Mouse (Mus musculus) inflammation-experienced regulatory T-cells, adult 6 months (primary cell): ENCODE measurements around the gene Plxnb2. TPM values are rescaled to one million over a fixed set of nuclear protein-coding genes. Genes with fewer than 3 reads are reported as not detected.

Experiments
- ATAC-seq: one replicate; pipeline ENCODE4 v1.8.0; 2017
- polyA plus RNA-seq, 3 experiments: library from polyadenylated mRNA; unstranded; fragments of 100-300 nt; shearing (Covaris generic); gene quantifications; one replicate each; pipeline ENCODE4 v1.2.1; 2017

Gene Plxnb2
- polyA plus RNA-seq, result 1 to 10 TPM; 1.0 to 3.7 (median 1.7) TPM

DNA sequence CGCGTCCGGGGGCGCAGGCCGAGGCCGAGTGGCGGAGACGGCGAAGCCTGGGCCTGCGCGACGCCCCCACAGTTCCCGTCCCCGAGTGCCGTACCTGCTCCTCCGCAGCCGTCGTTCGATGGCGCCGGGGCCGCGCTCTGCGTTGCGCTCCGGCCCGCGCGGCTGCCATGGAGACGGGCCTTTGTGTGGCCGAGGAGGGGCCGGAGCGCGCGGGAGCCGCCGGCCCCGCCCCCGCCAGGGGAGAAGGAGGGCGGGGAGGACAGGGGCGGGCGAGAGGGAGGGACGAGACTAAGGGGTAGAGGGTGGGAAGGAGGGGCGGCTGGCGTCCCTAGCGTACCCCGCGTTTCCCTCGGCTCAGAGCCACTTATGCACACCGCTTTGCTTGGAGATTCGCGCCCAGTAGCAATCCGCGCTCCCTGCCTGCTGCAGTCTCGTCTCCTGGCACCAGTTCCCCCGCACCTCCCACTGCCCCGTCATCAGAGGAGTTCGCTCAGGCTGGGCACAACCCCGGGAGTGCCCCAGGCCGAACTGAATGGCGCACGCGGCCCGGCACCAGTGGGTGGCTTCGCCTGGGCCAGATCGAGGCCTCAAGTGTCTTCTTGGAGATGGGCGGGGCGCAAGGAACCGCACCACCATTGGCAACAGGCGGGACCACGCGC, at the start of gene Plxnb2:
Gene Plxnb2, minus strand, starts transcription at position 218 of the 659 bp plus-strand sequence.
- peak; percentile 25 for ATAC-seq

DNA sequence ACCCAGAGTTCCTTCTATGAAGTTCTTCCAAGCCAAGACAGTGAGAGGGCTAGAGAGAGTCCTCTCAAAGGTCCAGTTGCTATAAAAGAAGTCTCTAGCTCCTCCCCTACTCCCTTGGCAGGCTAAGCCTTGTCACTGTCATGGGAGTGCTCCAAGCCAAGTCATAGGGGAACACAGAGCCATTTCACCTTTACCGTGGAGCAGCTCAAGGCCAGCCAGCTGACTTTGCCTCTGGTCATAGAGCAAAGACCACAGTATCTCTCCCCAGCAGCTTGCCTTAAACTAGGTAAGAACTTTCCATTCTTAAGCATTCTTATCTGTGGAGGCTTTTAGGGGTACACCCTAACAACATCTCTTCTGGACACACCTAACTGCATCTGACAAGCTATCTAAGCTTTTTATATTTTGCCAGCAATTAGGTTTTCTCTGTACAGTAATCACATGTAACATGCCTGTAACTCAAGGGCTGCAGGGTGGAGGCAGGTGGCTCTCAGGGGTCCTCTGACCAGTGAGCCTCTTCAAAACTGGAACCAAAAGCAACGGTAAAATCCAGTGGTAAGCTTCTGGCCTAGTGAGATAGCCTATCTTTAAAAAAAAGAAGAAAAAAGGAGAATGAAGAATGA, 35.1 kb upstream of the Plxnb2 start:
- ATAC-seq, result no peak

DNA sequence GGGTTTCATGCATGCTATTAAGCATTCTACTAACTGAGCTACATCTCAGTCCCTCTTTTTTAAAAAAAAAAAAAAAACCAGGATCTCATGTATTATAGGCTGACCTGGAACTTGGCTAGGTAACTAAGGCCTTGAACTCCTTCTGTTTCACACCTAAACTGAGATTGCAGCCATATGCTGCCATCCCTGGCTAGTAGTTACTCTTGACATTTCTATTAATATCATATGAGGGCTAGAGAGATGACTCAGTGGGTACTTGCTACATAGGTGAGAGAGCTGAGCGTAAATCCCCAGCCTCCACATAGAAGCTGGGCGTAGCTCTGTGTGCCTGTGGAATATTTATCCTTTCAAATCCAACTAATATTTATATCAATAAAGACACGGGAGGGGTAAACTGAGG, 34.4 kb upstream of the Plxnb2 start:
- ATAC-seq, result no peak

DNA sequence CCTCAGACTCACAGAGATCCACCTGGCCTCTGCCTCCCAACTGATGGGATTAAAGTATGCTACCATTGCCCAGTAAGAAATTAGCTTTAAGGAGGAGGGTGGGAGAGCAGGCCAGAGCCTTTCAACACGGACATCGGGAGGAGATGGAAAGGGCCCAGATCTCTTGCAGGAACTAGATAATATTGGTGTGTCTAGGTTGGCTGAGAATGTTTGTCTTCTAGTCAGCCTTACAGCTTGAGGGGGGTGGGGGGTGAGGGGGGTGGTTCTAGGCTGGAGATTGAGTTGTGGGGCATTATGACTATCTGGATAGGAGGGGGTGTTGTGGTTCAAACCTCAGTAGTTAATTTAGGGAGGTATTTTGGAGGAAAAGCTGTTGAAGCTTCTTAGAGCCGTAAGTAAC, 32.9 kb upstream of the Plxnb2 start:
- no peak for ATAC-seq

DNA sequence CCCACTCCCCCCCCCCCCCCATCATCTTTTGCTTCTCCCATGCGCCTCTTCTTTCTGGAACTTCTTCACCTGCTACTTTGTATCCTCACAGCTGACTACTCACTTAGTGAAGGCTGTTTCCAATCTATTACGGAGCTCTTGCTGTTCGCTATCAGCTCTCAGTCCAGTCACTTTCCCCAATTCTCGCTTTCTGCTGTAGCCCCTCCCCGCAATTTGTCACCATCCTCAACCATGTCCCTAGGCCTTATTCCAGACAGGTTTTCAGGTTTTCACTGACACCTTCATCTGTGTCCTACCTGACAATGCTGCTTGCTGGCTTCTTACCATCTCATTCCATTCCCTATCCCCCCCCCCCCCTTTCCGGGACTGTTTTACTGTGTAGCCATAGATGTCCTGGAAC, 31.9 kb upstream of the Plxnb2 start:
- no peak for ATAC-seq

DNA sequence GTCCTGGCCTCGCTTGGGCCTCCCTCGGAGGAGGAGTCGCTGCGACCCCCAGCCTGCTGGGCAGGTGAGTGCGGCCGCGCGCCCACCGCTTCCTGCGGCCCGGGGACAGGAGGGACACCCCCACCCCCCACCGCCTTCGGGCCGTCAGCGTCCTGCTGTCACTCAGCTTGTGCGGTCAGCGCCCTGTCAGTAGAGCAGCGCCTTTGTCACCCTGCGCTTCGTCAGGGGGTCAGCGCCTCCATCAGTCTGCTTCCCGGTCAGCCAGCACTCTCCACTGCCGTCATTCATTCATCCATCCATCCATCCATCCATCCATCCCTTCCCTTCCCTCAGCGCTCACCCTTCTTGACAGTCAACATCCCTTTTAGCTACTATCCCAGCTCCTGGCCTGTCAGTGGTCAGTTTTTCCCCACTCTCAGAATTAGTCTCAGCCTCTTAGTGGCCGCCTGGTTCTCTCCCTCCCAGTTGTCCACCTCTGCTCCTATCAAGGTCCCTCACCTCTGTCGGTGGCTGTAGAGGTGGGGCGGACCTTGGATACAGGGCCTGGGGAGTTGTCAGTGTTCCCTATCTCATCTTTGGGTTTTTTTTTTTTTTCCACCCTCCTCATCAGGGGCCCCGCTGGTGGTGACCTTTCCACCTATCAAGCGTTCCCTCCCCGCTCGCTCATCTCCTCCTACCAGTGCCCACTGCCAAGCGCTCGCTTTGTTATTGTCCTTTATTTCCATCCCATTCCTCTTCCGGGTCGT, 31.3 kb upstream of the Plxnb2 start:
- peak; percentile 7 for ATAC-seq

DNA sequence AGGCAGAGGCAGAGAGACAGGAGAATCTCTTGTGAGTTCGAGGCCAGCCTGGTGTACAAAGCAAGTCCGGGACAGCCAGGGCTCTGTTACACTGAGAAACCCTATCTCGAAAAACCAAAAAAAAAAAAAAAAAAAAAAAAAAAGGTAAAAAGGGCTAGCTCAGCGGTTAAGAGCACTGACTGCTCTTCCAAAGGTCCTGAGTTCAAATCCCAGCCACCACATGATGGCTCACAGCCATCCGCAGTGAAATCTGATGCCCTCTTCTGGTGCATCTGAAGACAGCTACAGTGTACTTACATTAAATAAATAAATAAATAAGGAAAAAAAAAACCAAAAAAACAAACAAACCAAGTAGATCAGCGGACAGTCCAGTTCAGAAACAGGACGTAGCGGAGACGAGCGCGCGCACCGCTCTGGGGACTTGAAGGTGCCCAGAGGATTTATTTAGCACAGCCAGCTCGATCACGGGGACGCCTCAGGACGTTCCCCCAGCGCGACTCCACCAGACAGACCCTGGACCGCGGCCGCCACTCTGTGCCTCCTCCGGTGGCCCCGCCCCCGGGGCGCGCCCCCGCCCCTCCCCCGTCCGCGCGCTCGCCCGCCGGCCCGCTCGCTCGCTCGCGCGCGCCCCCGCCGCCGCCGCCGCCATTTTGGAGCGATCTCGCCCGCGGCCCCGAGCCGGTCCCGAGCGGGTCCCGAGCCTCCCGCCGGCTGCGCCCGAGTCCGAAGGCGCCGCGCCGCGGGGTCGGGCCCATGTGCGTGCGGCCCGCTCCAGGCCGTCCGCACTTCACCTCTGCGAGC, 30.5 kb upstream of the Plxnb2 start, which contains the start of gene Ppp6r2:
Gene Ppp6r2, plus strand, starts transcription at position 639 of the 801 bp plus-strand sequence.
- peak; percentile 35 for ATAC-seq

DNA sequence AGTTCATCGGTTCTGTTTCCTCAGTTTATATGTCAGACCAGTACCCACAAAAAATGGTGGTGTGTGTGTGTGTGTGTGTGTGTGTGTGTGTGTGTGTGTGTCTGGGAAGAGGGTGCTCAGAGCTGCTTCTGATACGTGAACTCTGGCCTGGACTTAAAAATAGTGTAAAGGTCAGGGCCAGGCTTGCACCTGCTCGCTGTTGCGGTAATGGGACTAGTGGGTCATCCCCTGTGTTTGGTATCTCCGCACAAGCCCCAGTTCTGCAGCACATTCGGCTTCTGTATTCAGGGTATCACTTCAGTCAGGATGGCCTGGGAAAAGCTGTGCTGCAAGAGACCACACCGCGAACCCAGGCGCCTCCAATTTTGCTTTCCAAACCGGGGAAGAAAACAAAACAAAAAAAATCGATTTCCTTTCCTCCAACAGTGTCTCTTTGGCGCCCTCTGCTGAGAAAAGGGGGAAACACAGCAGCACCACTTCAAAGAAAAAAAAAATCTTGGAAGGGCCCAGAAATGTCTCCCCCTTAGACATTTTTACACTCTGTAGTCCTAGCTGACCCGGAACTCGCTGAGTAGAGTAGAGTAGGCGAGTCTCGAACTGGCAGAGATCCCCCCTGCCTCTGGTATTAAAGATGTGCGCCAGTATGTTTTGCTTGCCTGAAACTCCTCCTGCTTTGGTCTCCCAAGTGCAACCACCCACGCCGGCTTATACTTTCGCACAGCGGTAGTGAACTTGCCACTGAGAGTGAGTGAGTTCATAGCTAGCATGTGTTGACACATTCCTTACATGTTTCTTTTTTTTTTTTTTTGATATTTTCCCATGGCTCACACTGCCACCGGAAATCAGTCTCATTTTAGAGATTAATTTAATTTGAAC, 29.5 kb upstream of the Plxnb2 start:
- ATAC-seq, result peak; percentile 58

DNA sequence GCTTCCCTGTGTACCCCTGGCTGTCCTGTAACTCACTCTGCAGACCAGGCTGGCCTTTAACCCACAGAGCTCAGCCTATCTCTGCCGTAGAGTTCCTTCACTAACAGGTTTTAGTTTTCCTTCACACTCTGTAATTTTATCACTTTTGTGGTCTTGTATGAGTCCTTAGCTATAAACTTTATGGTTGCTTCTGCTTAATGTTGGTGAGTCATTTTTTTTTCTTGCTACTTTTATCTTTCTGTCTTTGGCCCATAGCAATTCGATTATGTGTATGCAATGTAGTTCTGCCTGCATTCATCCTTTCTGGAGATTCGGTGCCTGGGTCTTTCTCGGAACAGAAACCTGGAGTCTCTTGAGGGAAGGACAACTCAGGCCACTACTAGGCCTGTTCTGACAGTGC, 26.9 kb upstream of the Plxnb2 start:
- ATAC-seq, result no peak

DNA sequence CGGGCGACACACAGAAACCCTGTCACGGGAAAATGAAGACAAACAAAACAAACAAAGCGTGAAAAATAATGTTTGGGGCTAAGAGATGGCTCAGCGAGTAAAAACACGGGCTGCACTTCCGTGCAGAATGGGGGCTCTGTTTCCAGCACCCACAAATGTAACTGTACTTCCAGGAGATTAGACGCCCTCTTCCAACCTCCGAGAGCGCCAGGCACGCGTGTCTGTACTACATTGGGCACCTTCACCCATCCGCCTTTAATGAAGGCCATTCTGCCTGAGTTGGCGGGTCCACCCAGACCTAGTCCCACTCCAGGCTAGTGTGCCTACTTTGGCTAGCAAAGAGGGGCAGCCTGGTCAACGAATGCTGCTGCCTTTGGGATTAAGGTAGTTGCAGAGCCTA, 16.5 kb upstream of the Plxnb2 start:
- no peak for ATAC-seq

DNA sequence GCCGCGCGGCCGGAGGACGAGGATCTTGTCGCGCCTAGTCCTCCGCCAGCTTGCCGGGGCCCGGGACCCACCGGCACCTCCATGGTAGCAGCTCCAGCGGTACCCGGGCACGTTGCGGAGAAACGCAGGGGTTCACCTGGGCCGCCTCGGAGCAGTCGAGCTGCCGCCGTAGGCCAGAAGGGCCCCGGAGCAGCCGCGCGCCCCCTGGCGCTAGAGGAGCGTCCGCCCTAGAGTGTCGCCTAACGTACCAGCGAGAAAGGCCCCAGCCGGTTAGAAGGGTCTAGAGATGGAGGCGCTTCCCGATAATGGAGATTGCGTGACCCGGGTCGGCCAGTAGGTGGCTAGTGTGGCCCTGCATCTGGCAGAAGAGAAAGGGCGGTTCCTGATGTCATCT, 15.7 kb upstream of the Plxnb2 start, which contains the start of gene Dennd6b:
Gene Dennd6b, minus strand, starts transcription at position 184 of the 394 bp plus-strand sequence.
- ATAC-seq, result peak; percentile 97

DNA sequence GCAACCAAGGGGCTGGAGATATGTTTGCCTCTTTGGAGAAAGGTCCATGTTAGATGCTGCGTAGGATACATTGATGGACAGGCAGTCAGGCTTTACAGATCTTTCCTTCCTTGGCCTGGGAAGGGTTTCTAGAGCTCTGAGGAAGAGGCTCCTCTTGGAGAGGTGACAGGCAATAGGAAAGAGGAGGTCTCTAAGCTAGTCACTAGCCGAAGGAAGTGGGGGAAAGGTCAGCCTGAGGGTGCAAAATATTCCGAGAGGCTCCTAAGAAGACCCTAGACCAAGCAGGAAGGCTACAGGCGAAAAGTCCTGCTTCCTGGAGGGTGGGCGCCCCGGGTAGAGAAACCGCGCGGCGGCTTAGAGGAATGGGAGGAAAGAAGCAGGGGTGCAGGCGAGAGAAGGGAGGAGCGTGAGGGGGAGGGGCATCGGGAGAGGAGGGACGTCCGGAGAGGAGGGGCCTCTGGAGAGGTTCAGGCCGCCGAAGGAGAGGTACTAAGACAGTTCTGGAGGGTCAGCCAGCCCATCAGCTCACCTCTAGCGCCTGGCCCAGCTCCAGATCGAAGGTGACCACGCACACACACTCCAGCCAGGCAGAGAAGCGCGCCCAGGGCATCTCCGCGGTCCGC, 15.2 kb upstream of the Plxnb2 start:
- ATAC-seq, result peak; percentile 77

DNA sequence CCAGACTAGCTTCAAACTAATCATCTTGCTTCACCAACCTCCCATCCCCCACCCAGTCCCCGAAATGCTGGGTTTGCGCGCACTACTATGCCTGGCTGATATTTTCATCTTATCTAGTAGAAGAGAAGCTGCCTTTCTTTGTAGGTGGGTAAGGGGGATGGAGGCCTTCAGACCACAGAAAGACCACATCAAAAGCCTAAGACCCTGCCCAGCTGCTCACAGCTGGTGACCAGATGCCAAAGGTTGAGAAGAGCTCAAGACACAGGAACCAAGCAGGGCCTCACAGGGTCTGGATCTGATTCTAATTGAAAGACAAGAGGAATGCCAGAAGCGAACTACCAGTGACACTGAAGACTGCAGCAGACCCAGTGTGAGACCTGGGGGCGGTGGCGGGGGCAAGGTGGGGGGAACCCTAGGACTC, 14.7 kb upstream of the Plxnb2 start:
- no peak for ATAC-seq

DNA sequence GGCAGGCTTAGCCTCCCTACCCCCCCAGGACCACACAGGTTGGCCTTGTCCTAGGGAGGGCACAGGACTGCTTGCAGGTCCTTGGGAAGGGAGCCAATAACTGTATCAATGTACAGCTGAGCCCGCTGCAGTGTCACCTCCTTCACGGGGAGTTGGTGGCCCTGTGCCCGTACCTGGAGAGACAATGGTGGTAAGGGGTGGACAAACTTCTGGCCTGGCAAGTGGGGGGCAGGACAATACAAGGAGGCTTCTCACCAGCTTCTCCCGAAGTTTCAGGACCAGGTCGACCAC, 4.3 kb upstream of the Plxnb2 start:
- no peak for ATAC-seq

DNA sequence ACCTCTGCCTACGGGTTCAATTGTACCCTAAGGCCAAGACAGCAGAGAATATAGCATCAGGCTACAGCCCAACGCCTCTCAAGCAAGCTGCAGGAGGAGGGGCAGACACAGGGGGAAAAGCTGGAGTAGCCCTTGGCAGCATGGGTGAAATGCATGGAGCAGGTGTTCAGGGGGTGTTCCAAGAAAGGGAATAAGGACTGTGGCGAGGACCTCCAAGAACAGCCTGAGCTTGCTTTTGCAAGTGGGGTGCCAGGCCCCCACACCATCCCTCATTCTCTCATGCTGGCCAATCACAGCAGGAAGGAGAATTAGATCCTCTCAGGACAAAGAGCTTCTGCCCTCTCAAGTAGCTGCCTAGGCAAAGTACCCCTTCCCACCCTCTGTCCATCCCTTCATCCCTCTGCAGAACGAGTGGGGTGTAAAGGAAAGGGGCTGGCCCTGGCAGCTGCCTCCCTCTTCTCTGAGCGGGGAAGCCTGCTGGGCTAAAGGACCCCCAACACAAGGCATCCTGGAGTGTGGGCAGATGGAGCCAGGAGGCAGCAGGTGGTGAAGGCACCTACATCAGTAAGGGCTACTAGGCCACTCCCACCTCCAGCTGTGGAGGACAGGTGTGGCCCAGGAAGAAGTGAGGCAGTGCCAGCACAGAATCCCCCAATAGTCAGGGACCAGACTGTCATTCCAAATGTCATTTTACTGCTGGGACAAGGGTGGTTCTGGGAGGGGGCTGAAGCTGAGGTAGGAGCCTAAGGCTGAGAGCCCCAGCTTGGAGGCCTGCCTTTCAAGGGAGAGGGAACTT, 3.8 kb upstream of the Plxnb2 start:
- ATAC-seq, result no peak

DNA sequence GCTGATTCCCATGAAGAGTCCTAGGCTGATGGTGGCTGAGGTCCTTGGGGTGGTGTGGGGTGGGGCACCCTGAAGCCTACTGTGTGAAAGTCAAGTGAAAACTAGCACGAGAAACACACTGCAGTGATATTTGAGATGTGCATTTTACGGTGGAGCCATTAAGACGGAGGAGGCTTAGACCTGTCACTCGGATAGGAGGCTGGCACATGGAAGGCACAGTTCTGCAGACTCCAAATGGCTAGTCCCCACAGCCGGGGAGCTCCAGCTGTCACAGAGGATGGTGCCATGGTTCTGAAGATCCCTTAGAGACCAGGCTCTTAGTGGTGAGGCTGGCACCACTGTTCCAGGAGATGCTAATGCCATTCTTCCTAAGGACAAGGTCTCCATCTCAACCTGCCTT, 2.3 kb upstream of the Plxnb2 start:
- ATAC-seq, result no peak

DNA sequence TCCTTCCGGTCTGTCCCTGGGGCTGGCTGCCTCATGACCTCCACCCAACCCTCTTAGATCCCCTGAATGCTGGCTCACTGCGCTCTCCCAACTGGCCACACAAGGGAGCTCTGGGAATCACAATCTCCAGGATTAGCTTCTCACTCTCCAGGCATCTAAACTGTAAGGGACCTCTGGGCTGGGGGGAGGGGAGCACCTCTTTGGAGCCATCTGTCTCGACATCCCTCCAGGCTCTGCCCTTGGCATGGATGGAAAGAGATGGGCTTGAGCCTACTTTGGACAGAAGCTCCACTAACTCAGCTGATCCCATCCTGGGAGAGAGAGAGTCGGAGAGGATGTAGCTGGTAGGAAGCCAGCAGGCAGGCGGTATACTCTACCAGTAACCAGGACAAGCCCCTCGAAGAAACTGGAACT, 1.7 kb upstream of the Plxnb2 start:
- ATAC-seq, result no peak

DNA sequence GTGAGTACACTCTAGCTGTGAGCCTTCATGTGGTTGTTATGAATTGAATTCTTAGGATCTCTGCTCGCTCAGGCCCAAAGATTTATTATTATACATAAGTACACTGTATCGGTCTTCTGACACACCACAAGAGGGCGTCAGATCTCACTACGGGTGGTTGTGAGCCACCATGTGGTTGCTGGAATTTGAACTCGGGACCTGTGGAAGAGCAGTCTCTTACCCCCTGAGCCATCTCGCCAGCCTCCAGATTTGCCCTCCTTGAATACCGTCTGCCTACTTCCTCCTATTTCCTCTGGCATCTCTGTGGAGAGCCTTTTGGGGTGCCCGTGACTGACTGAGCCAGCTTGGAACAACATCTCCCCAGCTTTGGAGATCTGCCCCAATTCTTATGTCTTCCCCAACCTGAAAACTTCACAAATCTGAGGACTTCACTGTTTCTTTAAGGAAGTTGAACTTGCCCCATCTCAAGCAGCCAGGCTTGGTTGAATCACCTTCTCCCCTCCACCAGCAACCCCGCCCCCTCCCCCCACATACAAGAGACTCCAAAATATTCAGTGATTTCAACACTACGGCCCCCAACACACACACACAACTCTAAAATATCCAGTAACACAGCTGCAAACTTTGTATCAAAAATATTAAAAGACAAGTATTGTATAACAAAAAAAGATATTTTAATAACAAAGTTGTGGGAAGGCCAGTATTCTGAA, 1.1 kb upstream of the Plxnb2 start:
- ATAC-seq, result no peak

DNA sequence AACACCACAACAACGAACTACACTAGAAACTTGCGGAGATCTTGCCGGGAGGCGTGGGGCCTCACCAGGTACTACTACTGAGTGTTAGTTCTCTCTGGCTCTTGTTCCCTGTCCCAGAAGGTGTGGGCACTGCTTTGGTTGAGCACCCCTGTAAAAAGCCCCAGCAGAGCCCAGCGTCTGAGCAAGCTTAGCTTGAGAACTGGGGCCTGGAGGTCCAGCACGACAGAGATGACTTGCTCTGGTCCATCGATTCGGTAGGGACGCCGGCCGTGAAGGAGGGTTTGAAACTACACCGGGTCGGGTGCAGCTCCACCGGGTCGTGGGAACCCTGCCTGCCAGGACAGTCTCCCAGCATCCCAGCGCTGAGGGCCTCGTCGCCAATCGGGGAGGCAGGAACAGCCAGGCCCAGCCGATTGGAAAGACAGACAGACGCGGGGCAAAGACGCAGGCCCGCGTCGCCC, 477 bp downstream of the Plxnb2 start:
- ATAC-seq, result no peak

DNA sequence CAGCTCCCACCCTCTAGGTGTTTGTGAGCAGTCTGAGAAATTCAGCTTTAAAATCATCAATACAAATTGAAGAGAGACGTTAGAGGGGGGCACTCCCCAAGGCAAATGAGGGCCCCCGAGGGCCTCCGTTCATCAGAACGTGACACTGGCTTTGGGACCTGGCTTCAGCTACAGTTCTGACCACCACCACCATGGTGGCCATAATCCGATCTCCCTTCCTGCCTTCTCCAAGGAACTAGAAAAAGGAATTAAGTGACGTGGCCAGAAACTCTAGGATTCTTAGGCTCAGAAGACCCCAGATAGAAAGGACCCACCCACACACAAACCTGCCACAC, 991 bp downstream of the Plxnb2 start:
- no peak for ATAC-seq
